Mouse (Mus musculus) small intestine, adult 2 months (tissue): ENCODE data around the gene Robo1.

ENCODE experiments used
- CTCF ChIP-seq: fragments of 200-500 bp; IDR thresholded peaks from 2 replicates; pipeline ENCODE4 v1.5.1; 2012; ENCODE audit warnings: low read depth, mild to moderate bottlenecking, control low read depth, inconsistent platforms, low read length, moderate library complexity, mixed read lengths; ENCODE audit not compliant: insufficient replicate concordance, insufficient read length; ENCODE audit errors: extremely low read depth
- POLR2A ChIP-seq: fragments of 200-500 bp; IDR thresholded peaks from 2 replicates; pipeline ENCODE4 v1.6.1; 2012; ENCODE audit warnings: low read depth, mild to moderate bottlenecking, control low read depth, inconsistent platforms, low read length, moderate library complexity

GRCm38 (mm10) chr16:72830394-72831056 is 522.4 kb downstream of the Robo1 start:
- TF ChIP-seq CTCF = no peak
- no peak for TF ChIP-seq POLR2A
